Mouse (Mus musculus): Measurements from ENCODE around the gene Fbxw17. TPM values are rescaled to one million over a fixed set of nuclear protein-coding genes. Genes with fewer than 3 reads are reported as not detected.
"Not testable (repeated sequence)": the region's sequence is repeated elsewhere in the genome, so short reads cannot be mapped to it uniquely, and the experiment has no call there.

Gene Fbxw17
- polyA plus RNA-seq (2012) = not detected in 2 replicates

- Histone ChIP-seq H3K9me3 (ENCODE audit: control insufficient read depth, low read length) (no peaks in the 10 kb centered on the region), H3K4me3 (replicated peaks) (peak within 1 kb of the TSS; percentile 71), H3K27me3 (ENCODE audit: control insufficient read depth) (no peaks in the 10 kb centered on the region), H3K4me1 (ENCODE audit: control insufficient read depth) (peaks cover 11% of the 10 kb centered on the region), H3K36me3 (ENCODE audit: control insufficient read depth) (no peaks in the 10 kb centered on the region)
- TF ChIP-seq GATA1 (IDR thresholded peaks at IDR 0.05; ENCODE audit: low read length) = no peak
- TF ChIP-seq TAL1 (IDR thresholded peaks at IDR 0.05; ENCODE audit: low read length) = no peak
These were observed at the start of gene Fbxw17 for GRCm38 (mm10) chr13:50417389-50418183. Gene Fbxw17 (plus strand): TSS chr13:50417864.

GRCm38 (mm10) chr13:50372934-50373705 is 44.5 kb upstream of the Fbxw17 start:
- not testable (repeated sequence) for H3K36me3 ChIP-seq (ENCODE audit: control insufficient read depth); H3K4me3 ChIP-seq (replicated peaks); H3K9me3 ChIP-seq (ENCODE audit: control insufficient read depth, low read length); H3K27me3 ChIP-seq (ENCODE audit: control insufficient read depth); H3K4me1 ChIP-seq (ENCODE audit: control insufficient read depth)

GRCm38 (mm10) chr13:50389146-50389545 is 28.5 kb upstream of the Fbxw17 start:
- not testable (repeated sequence) for H3K4me1 ChIP-seq (ENCODE audit: control insufficient read depth); H3K27me3 ChIP-seq (ENCODE audit: control insufficient read depth); H3K36me3 ChIP-seq (ENCODE audit: control insufficient read depth); H3K4me3 ChIP-seq (replicated peaks)
- peaks cover 11% of the 10 kb centered on the region for H3K9me3 ChIP-seq (ENCODE audit: control insufficient read depth, low read length)

DNA sequence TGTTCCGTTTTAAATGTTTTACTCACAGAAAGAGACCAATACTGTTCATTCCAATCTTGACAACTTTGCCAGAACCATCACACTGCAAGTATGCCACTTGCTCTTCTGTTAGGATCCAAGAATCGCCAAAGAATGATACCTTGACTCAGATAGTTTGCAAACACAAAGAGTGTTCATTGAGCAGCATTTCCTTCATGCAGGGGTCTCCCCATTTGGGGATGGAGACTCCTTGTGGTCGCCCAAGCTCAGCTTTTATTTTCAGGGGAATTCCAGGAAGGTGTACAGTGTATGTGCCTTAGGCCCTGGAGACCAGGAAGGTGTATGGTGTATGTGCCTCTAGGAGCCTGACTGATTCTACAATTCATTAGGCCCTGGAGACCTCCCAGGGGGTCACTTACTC is 757 bp downstream of the Fbxw17 start:
- H3K4me1 ChIP-seq (ENCODE audit: control insufficient read depth) = peaks cover 11% of the 10 kb centered on the region
- H3K36me3 ChIP-seq (ENCODE audit: control insufficient read depth) = peaks cover 2% of the 10 kb centered on the region; the same call in 1 of the 2 replicates
- H3K4me3 ChIP-seq (replicated peaks) = peak overlapping the region; percentile 71
- no peaks in the 10 kb centered on the region for H3K27me3 ChIP-seq (ENCODE audit: control insufficient read depth)
- no peak for TF ChIP-seq GATA1 (IDR thresholded peaks at IDR 0.05; ENCODE audit: low read length)
- TF ChIP-seq TAL1 (IDR thresholded peaks at IDR 0.05; ENCODE audit: low read length) = no peak
- no peaks in the 10 kb centered on the region for H3K9me3 ChIP-seq (ENCODE audit: control insufficient read depth, low read length)

DNA sequence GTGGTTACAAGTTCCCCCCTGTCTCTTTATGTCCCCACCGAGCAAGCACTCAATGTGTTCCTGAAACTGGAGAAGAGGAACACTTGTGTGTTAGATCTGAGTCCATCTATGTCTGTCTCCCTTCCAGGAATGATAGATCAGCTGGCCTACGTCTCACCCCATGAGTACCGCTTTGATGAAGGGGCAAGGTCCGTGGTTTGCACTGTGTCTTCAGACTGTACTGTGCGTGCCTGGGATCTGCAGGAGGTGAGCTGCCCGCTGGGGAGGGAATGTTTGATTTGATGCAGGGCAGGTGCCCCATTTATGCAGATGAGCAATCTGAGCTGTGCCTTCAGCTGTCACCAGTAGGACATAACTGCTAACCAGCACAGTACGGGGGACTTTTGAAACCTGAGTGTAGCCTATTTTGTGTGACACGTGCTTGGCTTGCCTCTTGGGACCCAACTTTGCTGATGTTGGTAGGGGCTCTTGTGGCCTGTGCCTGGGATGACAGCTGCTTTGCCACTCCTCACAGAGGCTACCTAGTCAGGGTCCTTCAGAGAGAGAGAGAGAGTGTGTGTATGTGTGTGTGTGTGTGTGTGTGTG is 6.1 kb downstream of the Fbxw17 start:
- TF ChIP-seq GATA1 (IDR thresholded peaks at IDR 0.05; ENCODE audit: low read length) = no peak
- TF ChIP-seq TAL1 (IDR thresholded peaks at IDR 0.05; ENCODE audit: low read length) = no peak
- Histone ChIP-seq H3K36me3 (ENCODE audit: control insufficient read depth) (peaks cover 21% of the 10 kb centered on the region), H3K9me3 (ENCODE audit: control insufficient read depth, low read length) (no peaks in the 10 kb centered on the region), H3K27me3 (ENCODE audit: control insufficient read depth) (no peaks in the 10 kb centered on the region), H3K4me1 (ENCODE audit: control insufficient read depth) (no peaks in the 10 kb centered on the region), H3K4me3 (replicated peaks) (no peak overlapping the region)

DNA sequence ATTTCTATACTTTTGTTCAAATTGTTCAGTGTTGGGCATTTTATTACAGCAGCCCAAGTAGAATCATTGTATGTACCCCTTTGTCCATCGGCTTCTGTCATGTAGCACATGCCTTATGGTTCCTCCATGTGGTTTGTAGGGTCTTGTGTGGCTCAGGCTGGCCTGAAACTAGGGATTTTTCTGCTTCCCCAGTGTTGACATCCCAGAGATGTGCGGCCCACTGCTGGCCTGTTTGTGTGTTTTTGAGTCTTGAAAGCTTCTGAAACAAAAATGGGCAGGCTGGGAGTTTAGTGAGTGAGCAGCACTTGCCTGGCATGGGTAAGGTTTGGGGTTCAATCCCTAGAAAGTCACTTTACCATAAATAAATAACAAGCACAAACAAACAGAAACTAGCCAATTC is 6.9 kb downstream of the Fbxw17 start:
- H3K4me1 ChIP-seq (ENCODE audit: control insufficient read depth) = no peaks in the 10 kb centered on the region
- TF ChIP-seq GATA1 (IDR thresholded peaks at IDR 0.05; ENCODE audit: low read length) (no peak), TAL1 (IDR thresholded peaks at IDR 0.05; ENCODE audit: low read length) (no peak)
- H3K4me3 ChIP-seq (replicated peaks) = no peak overlapping the region
- H3K36me3 ChIP-seq (ENCODE audit: control insufficient read depth) = peaks cover 21% of the 10 kb centered on the region
- H3K27me3 ChIP-seq (ENCODE audit: control insufficient read depth) = no peaks in the 10 kb centered on the region
- H3K9me3 ChIP-seq (ENCODE audit: control insufficient read depth, low read length) = no peaks in the 10 kb centered on the region

DNA sequence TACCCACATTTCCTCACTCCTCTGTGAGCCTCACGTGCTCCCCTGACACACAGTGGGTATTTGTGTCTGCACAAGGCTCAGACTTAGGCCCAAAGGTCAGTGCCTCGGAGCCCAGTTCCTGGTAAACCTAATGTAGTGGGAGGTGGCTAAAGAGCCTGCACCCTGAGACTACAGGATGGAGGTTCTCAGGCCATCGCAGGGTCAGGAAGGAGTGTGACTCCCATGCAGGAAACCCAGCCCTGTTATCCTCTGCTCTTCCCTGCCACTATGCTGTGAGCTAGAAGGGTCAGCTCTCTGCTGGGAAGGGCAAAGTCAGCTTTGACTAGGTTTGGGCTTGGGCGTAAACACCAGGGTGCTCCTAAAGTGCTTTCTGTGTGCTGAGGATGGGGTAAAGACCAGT is 9.0 kb downstream of the Fbxw17 start:
- no peaks in the 10 kb centered on the region for H3K9me3 ChIP-seq (ENCODE audit: control insufficient read depth, low read length)
- H3K4me1 ChIP-seq (ENCODE audit: control insufficient read depth) = no peaks in the 10 kb centered on the region
- peaks cover 21% of the 10 kb centered on the region for H3K36me3 ChIP-seq (ENCODE audit: control insufficient read depth)
- H3K27me3 ChIP-seq (ENCODE audit: control insufficient read depth) = no peaks in the 10 kb centered on the region
- TF ChIP-seq GATA1 (IDR thresholded peaks at IDR 0.05; ENCODE audit: low read length) = no peak
- no peak for TF ChIP-seq TAL1 (IDR thresholded peaks at IDR 0.05; ENCODE audit: low read length)
- no peak overlapping the region for H3K4me3 ChIP-seq (replicated peaks)

DNA sequence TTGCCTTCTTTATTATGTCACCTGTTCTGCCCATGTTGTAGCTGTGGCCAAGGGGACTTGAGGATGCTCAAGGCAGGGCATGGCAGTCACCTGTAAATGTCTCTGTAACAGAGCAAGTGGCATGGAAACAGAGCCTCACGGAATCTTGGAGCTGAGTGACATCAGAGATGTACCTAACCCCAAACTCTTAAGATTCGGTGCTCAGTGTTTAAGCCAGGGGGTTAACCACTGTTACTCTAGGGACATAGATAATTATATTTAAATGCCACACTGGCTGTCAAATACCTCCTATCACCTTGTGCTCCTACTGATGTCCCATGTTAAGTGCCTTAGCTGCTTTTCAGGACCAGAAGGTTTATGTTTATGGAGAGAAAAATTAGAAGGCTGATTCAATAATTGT is 26.1 kb downstream of the Fbxw17 start, which contains the start of gene Gm47429:
Gene Gm47429 (minus strand): TSS at position 101 of the 400 bp plus-strand sequence.
- Histone ChIP-seq H3K36me3 (ENCODE audit: control insufficient read depth) (no peaks in the 10 kb centered on the region), H3K9me3 (ENCODE audit: control insufficient read depth, low read length) (no peaks in the 10 kb centered on the region), H3K4me1 (ENCODE audit: control insufficient read depth) (no peaks in the 10 kb centered on the region), H3K4me3 (replicated peaks) (no peak within 1 kb of the TSS), H3K27me3 (ENCODE audit: control insufficient read depth) (no peaks in the 10 kb centered on the region)
- no peak for TF ChIP-seq GATA1 (IDR thresholded peaks at IDR 0.05; ENCODE audit: low read length)

DNA sequence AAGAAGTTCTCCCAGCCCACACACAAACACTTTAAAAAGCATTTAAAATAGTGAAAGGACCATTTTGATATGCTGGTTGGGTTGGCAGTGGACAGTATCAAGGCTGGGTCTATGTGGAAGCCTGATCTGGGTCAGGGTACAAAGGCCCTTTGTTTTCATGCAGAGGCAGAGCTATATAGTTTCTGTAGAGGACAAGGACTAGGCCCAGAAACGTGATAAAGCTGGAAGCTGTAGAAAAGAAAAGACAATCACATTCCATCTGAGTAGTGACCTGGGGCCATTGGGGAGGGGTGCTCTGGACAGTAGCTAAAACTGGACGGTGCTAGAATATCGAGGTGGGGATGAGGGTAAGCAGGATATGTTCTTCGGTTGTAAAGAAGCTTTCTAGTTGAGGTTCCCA is 27.6 kb downstream of the Fbxw17 start:
- H3K36me3 ChIP-seq (ENCODE audit: control insufficient read depth) = no peaks in the 10 kb centered on the region
- TF ChIP-seq GATA1 (IDR thresholded peaks at IDR 0.05; ENCODE audit: low read length) (no peak), TAL1 (IDR thresholded peaks at IDR 0.05; ENCODE audit: low read length) (no peak)

DNA sequence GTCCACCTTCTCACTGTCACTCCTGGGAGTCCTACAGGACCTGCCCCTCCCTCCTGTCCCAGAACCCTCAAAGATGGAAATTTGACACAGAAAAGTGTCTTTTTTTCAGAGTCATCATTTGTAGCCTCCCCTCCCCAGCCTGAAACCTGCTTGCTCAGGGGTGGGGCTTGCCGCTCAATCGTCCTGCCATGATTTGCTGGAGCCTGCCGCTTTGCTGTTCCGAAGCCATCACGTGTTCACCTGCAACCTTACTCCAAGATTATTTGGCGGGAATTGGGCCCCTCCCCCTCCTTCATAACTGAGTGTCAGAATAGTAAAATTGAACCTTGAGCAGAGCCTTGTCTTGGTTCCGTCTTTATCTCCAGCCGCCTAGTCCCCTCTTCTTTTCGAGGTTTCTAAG is 34.6 kb downstream of the Fbxw17 start:
- H3K9me3 ChIP-seq (ENCODE audit: control insufficient read depth, low read length); H3K27me3 ChIP-seq (ENCODE audit: control insufficient read depth); H3K4me3 ChIP-seq (replicated peaks); H3K36me3 ChIP-seq (ENCODE audit: control insufficient read depth); H3K4me1 ChIP-seq (ENCODE audit: control insufficient read depth): not testable (repeated sequence)

More for the DNA sequence above, 27.6 kb downstream of the Fbxw17 start:
- Histone ChIP-seq H3K27me3 (ENCODE audit: control insufficient read depth) (no peaks in the 10 kb centered on the region), H3K4me1 (ENCODE audit: control insufficient read depth) (no peaks in the 10 kb centered on the region), H3K9me3 (ENCODE audit: control insufficient read depth, low read length) (no peaks in the 10 kb centered on the region; the same call in 1 of the 2 replicates), H3K4me3 (replicated peaks) (no peak overlapping the region)
